Mouse (Mus musculus) retina, adult 2 months (tissue): Measurements from ENCODE around the gene Colca2.

Source experiments
- DNase-seq: peaks from one replicate; pipeline ENCODE4 v3.0.0-alpha.2; 2012; ENCODE audit warnings: low read depth, low spot score

Gene Colca2

GRCm38 (mm10) chr9:51272102-51272501 is 6.3 kb downstream of the Colca2 start:
- no peak for DNase-seq

- DNase-seq, result no peak
These were observed 7.3 kb downstream of the Colca2 start for GRCm38 (mm10) chr9:51271073-51271472.

- no peak for DNase-seq
These were observed 9.5 kb downstream of the Colca2 start for GRCm38 (mm10) chr9:51268852-51269251.

- no peak for DNase-seq
These were observed 19.9 kb downstream of the Colca2 start for GRCm38 (mm10) chr9:51258426-51258825.

- no peak for DNase-seq
These were observed 21.4 kb downstream of the Colca2 start for GRCm38 (mm10) chr9:51256780-51257502.

- DNase-seq, result no peak
These were observed 39.5 kb downstream of the Colca2 start for GRCm38 (mm10) chr9:51238741-51239385.

- no peak for DNase-seq
These were observed 46.2 kb downstream of the Colca2 start for GRCm38 (mm10) chr9:51232163-51232562.

- no peak for DNase-seq
These were observed 47.5 kb downstream of the Colca2 start for GRCm38 (mm10) chr9:51230701-51231389.

- DNase-seq, result no peak
These were observed 52.7 kb downstream of the Colca2 start for GRCm38 (mm10) chr9:51225636-51226166.
